Mouse (Mus musculus) C2C12 (cell line): ENCODE data around the gene Nos1. TPM values are rescaled to one million over a fixed set of nuclear protein-coding genes. Genes with fewer than 3 reads are reported as not detected.

Experiments
- H3K27me3 ChIP-seq: one replicate; pipeline ENCODE4 v1.6.1; 2011; ENCODE audit not compliant: control insufficient read depth, insufficient read depth, insufficient read length
- H3K36me3 ChIP-seq: one replicate; pipeline ENCODE4 v1.6.1; 2011; ENCODE audit not compliant: control insufficient read depth, insufficient read depth
- H3K4me3 ChIP-seq: one replicate; pipeline ENCODE4 v1.5.1; 2011; ENCODE audit warnings: mild to moderate bottlenecking, control low read depth; ENCODE audit not compliant: poor library complexity, insufficient read depth, severe bottlenecking
- H3K79me2 ChIP-seq: one replicate; pipeline ENCODE4 v1.6.1; 2011; ENCODE audit not compliant: control insufficient read depth, insufficient read depth
- H3K79me3 ChIP-seq: one replicate; pipeline ENCODE4 v1.6.1; 2011; ENCODE audit warnings: low read depth, control low read depth
- H3ac ChIP-seq: one replicate; pipeline ENCODE3; 2011; ENCODE audit warnings: low read depth; ENCODE audit not compliant: control insufficient read depth, insufficient read length
- CEBPB ChIP-seq: IDR thresholded peaks from one replicate; pipeline ENCODE4 v1.6.1; 2011; ENCODE audit warnings: low read depth, mild to moderate bottlenecking, control low read depth, moderate library complexity
- CTCF ChIP-seq: IDR thresholded peaks from one replicate; pipeline ENCODE4 v1.5.1; 2011; ENCODE audit not compliant: control insufficient read depth, insufficient read depth, insufficient read length
- FOSL1 ChIP-seq: IDR thresholded peaks from one replicate; pipeline ENCODE4 v1.8.0; 2011; ENCODE audit warnings: mild to moderate bottlenecking, low read length; ENCODE audit not compliant: poor library complexity, insufficient read depth, severe bottlenecking
- MAX ChIP-seq: IDR thresholded peaks from one replicate; pipeline ENCODE4 v1.6.1; 2011; ENCODE audit warnings: mild to moderate bottlenecking, control low read depth
- MYOD1 ChIP-seq: IDR thresholded peaks from one replicate; pipeline ENCODE4 v1.6.1; 2011; ENCODE audit warnings: low read depth; ENCODE audit not compliant: control insufficient read depth, insufficient read length
- MYOG ChIP-seq: IDR thresholded peaks from one replicate; pipeline ENCODE4 v1.6.1; 2011; ENCODE audit not compliant: control insufficient read depth, insufficient read length; ENCODE audit errors: extremely low read depth
- USF1 ChIP-seq: IDR thresholded peaks from one replicate; pipeline ENCODE4 v1.6.1; 2011; ENCODE audit warnings: low read depth, mild to moderate bottlenecking, control low read depth, moderate library complexity
- long read RNA-seq, 2 experiments: library from polyadenylated mRNA; unstranded; transcript quantifications; one replicate each; pipeline ENCODE4 v2.0.0; 2019 to 2020
- polyA plus RNA-seq: library from polyadenylated mRNA; unstranded; fragments of >200 nt; fragmentation: generic; extraction: Trizol; gene quantifications from one replicate; pipeline ENCODE4 v1.2.1, GENCODE M21; 2012; ENCODE audit warnings: missing spikeins

Nos1 gene
- 0.19 TPM for polyA plus RNA-seq
- long read RNA-seq, experiment 1 = 0 reads
- long read RNA-seq, experiment 2 = 0 reads

DNA sequence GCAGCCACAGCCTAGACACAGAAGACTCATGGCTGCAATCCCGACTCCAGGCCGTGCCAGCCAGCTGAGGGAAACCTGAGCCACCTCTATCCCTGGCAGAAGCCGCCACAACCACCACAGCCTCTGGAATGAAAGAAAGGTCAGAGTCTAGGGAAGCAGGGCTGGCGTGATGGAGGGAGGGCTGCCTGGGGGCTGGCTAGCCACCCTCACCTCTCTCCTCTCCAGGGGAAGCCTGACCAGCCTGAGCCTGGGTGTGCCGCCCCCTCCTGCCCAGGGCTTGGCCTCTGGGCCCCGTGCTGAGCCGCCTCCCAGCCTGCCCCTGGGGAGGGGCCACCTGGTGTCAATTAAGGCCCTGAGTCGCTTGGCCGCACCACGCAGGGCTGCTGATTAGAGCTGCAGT, at the start of gene Nos1:
TSS of gene Nos1 (plus strand) at position 352 of the 400 bp plus-strand sequence.
- TF ChIP-seq MAX (no peak), USF1 (no peak), MYOG (no peak), MYOD1 (no peak), CTCF (no peak), CEBPB (no peak), FOSL1 (no peak)
- Histone ChIP-seq H3K79me2 (no peaks in the 10 kb centered on the region), H3ac (no peak within 1 kb of the TSS), H3K27me3 (no peaks in the 10 kb centered on the region), H3K36me3 (no peaks in the 10 kb centered on the region), H3K79me3 (no peaks in the 10 kb centered on the region), H3K4me3 (no peak within 1 kb of the TSS)

- no peaks in the 10 kb centered on the region for H3K79me2 ChIP-seq
- H3K27me3 ChIP-seq = no peaks in the 10 kb centered on the region
These were observed 49.5 kb upstream of the Nos1 start for GRCm38 (mm10) chr5:117731311-117731710.

DNA sequence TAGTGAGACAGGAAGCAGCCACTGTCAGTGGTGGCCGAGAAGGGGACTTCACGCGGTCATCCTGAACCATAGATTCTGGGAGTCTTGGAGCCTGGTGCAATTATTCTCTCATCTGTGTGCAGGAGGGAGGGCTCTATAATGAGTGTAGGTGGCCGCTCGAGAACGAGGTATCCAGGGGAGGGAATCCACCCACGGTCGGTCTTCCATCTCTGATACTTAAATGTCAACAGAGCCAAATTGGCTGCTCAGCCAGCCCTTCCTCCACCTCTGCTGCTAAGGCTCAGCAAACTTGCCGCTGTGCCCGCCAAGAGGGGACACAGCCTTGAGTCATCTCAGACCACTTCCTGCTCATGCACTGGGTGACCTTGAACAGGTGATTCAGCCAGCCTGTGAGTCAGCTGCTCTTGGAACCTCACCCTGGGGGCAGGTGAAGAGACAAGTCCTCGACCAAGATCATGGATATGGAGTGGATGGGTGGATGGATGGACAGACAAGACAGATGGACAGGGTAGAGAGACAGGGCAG, 36.1 kb upstream of the Nos1 start:
- H3ac ChIP-seq = no peak overlapping the region
- H3K36me3 ChIP-seq = no peaks in the 10 kb centered on the region
- no peak for TF ChIP-seq MYOG
- TF ChIP-seq USF1 = no peak
- TF ChIP-seq CTCF = no peak
- TF ChIP-seq CEBPB = no peak
- TF ChIP-seq MYOD1 = no peak
- TF ChIP-seq MAX = no peak
- TF ChIP-seq FOSL1 = no peak
- no peaks in the 10 kb centered on the region for H3K79me3 ChIP-seq
- H3K79me2 ChIP-seq = no peaks in the 10 kb centered on the region
- no peak overlapping the region for H3K4me3 ChIP-seq
- H3K27me3 ChIP-seq = no peaks in the 10 kb centered on the region

More at GRCm38 (mm10) chr5:117731311-117731710, 49.5 kb upstream of the Nos1 start:
- Histone ChIP-seq H3ac (no peak overlapping the region), H3K36me3 (no peaks in the 10 kb centered on the region), H3K4me3 (no peak overlapping the region), H3K79me3 (no peaks in the 10 kb centered on the region)
- no peak for TF ChIP-seq FOSL1
- TF ChIP-seq MYOD1 = no peak
- TF ChIP-seq USF1 = no peak
- TF ChIP-seq CTCF = no peak
- no peak for TF ChIP-seq CEBPB
- no peak for TF ChIP-seq MAX
- TF ChIP-seq MYOG = no peak

- no peaks in the 10 kb centered on the region for H3K36me3 ChIP-seq
- H3ac ChIP-seq = no peak overlapping the region
- H3K4me3 ChIP-seq = no peak overlapping the region
- H3K79me2 ChIP-seq = no peaks in the 10 kb centered on the region
- TF ChIP-seq MYOG = no peak
- TF ChIP-seq FOSL1 = no peak
- no peak for TF ChIP-seq USF1
- TF ChIP-seq MYOD1 = no peak
- no peak for TF ChIP-seq MAX
- no peaks in the 10 kb centered on the region for H3K79me3 ChIP-seq
- no peaks in the 10 kb centered on the region for H3K27me3 ChIP-seq
These were observed 31.5 kb upstream of the Nos1 start for GRCm38 (mm10) chr5:117749353-117749752.

DNA sequence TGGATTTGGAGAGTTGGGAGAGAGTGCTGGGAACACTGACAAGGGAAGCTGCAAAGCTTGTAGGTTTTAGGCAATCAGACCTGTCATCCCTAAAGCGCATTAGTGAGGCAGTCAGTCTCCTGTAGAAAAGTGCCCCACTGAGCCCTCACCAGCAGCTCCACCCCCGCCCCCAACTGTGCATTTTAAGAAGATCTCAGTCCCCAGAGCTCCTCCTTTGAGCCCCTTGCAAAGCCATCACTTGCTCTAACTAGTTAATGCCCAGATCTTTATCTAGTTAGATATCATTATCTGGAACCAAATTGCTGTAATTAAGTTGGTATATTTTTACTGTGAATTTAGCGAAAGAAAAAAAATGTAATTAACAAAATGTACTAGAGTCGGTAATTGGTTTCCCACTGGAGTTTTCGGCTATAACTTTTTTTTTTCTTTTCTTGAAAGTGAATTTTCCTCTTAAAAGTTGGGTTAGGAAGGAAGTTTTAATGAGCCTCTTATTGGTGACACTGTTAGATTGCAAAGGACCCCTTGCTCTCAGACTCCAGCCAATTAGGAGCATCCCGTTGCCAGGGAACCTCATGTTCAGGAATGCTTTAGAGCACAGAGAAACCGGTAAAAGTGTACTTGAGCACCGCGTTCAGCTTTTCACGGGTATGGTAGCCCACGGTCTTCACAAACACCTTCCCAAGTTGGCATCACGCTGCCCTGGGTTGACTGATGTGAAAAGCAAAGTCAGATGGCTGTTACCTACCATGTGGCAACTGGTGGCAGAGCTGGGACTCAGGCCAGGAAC, 22.9 kb upstream of the Nos1 start:
- H3K79me3 ChIP-seq = no peaks in the 10 kb centered on the region
- no peaks in the 10 kb centered on the region for H3K27me3 ChIP-seq
- no peaks in the 10 kb centered on the region for H3K79me2 ChIP-seq
- H3K36me3 ChIP-seq = no peaks in the 10 kb centered on the region
- TF ChIP-seq CEBPB (no peak), CTCF (no peak), USF1 (no peak), MAX (no peak), MYOG (no peak), MYOD1 (no peak), FOSL1 (no peak)
- H3ac ChIP-seq = no peak overlapping the region
- H3K4me3 ChIP-seq = no peak overlapping the region
